Mouse (Mus musculus) brain, embryonic 14.5 days (tissue): ENCODE results near the gene Astn2.

Experiments
- CTCF ChIP-seq: fragments of 200-500 bp; IDR thresholded peaks from 2 replicates; pipeline ENCODE4 v1.5.1; 2012; ENCODE audit warnings: inconsistent platforms, mild to moderate bottlenecking, moderate library complexity, borderline replicate concordance; ENCODE audit not compliant: insufficient read depth, insufficient read length; ENCODE audit errors: extremely low read depth
- POLR2A ChIP-seq: fragments of 200-500 bp; IDR thresholded peaks from 2 replicates; pipeline ENCODE4 v1.6.1; 2012; ENCODE audit warnings: mild to moderate bottlenecking, inconsistent platforms, borderline replicate concordance; ENCODE audit not compliant: poor library complexity, insufficient read depth, insufficient read length, severe bottlenecking; ENCODE audit errors: extremely low read depth

GRCm38 (mm10) chr4:65491541-65491940 lies 912.9 kb downstream of the Astn2 start:
- TF ChIP-seq CTCF (no peak), POLR2A (no peak)
